Mouse (Mus musculus): ENCODE results near the gene Tmem214. TPM values are rescaled to one million over a fixed set of nuclear protein-coding genes. Genes with fewer than 3 reads are reported as not detected.

The Tmem214 gene
- polyA plus RNA-seq, 1 experiment from 2014 or later: 42.1 TPM

Other genes starting within 250 kb of the Tmem214 start
- 27.3 and 28.7 TPM in 2 replicates for gene Slc35f6, start 220.1 kb upstream of the Tmem214 start, polyA plus RNA-seq (2014; fragmentation: Nextera tagmentation; extraction: Ambion mirVana)
- 335 and 359 TPM in 2 replicates for gene Cenpa, start 201.2 kb upstream of the Tmem214 start, polyA plus RNA-seq (2014; fragmentation: Nextera tagmentation; extraction: Ambion mirVana)
- 102 and 104 TPM in 2 replicates for gene Dpysl5, start 156.4 kb upstream of the Tmem214 start, polyA plus RNA-seq (2014; fragmentation: Nextera tagmentation; extraction: Ambion mirVana)
- gene Mapre3, start 53.4 kb upstream of the Tmem214 start, polyA plus RNA-seq (2014; fragmentation: Nextera tagmentation; extraction: Ambion mirVana): 38.7 and 43.7 TPM in 2 replicates
- 23.2 and 25.3 TPM in 2 replicates for gene Agbl5, start 20.7 kb downstream of the Tmem214 start, polyA plus RNA-seq (2014; fragmentation: Nextera tagmentation; extraction: Ambion mirVana)
- gene Ost4, start 39.8 kb downstream of the Tmem214 start, polyA plus RNA-seq (2014; fragmentation: Nextera tagmentation; extraction: Ambion mirVana): 354 and 368 TPM in 2 replicates
- 59.7 and 69.8 TPM in 2 replicates for gene Emilin1, start 45.4 kb downstream of the Tmem214 start, polyA plus RNA-seq (2014; fragmentation: Nextera tagmentation; extraction: Ambion mirVana)
- 7.9 and 9.6 TPM in 2 replicates for gene Khk, start 53.4 kb downstream of the Tmem214 start, polyA plus RNA-seq (2014; fragmentation: Nextera tagmentation; extraction: Ambion mirVana)
- 8.6 and 9.1 TPM in 2 replicates for gene Cgref1, start 77.6 kb downstream of the Tmem214 start, polyA plus RNA-seq (2014; fragmentation: Nextera tagmentation; extraction: Ambion mirVana)
- 101 and 108 TPM in 2 replicates for gene Preb, start 92.3 kb downstream of the Tmem214 start, polyA plus RNA-seq (2014; fragmentation: Nextera tagmentation; extraction: Ambion mirVana)
- not detected in 2 replicates for gene Tcf23, start 100.7 kb downstream of the Tmem214 start, polyA plus RNA-seq (2014; fragmentation: Nextera tagmentation; extraction: Ambion mirVana)
- gene Atraid, start 180.3 kb downstream of the Tmem214 start, polyA plus RNA-seq (2014; fragmentation: Nextera tagmentation; extraction: Ambion mirVana): 95.1 and 98.5 TPM in 2 replicates
- 9.3 and 9.7 TPM in 2 replicates for gene Slc5a6, start 180.9 kb downstream of the Tmem214 start, polyA plus RNA-seq (2014; fragmentation: Nextera tagmentation; extraction: Ambion mirVana)
- gene Cad, start 186.8 kb downstream of the Tmem214 start, polyA plus RNA-seq (2014; fragmentation: Nextera tagmentation; extraction: Ambion mirVana): 27.9 and 28.2 TPM in 2 replicates
- gene Dnajc5g, start 238.3 kb downstream of the Tmem214 start, polyA plus RNA-seq (2014; fragmentation: Nextera tagmentation; extraction: Ambion mirVana): not detected in 2 replicates
- 8.1 and 9.2 TPM in 2 replicates for gene Slc30a3, start 240.2 kb downstream of the Tmem214 start, polyA plus RNA-seq (2014; fragmentation: Nextera tagmentation; extraction: Ambion mirVana)
- 0.45 and 0.81 TPM in 2 replicates for gene Trim54, start 248.7 kb downstream of the Tmem214 start, polyA plus RNA-seq (2014; fragmentation: Nextera tagmentation; extraction: Ambion mirVana)